Mouse (Mus musculus) MEL (cell line): Measurements from ENCODE around the gene Ostc. TPM values are rescaled to one million over a fixed set of nuclear protein-coding genes. Genes with fewer than 3 reads are reported as not detected.

Experiments
- DNase-seq: peaks from one replicate; pipeline ENCODE4 v3.0.0; 2011; ENCODE audit warnings: low read depth, low spot score
- H3K27ac ChIP-seq: 2 replicates; pipeline ENCODE4 v1.5.1; 2012; ENCODE audit warnings: low read depth, mild to moderate bottlenecking, control low read depth, low read length, moderate library complexity; ENCODE audit not compliant: control insufficient read depth
- H3K27me3 ChIP-seq, 2 experiments: fragments of 150-350 bp in 1 of 2; sonication (generic) in 1 of 2; 2 replicates each; pipeline ENCODE4 v1.6.1; 2012; ENCODE audit warnings: low read length in 2 of 2, mild to moderate bottlenecking in 2 of 2, improper control_type of control experiment in 1 of 2, moderate library complexity in 1 of 2; ENCODE audit not compliant: insufficient read depth in 2 of 2, control insufficient read depth in 1 of 2
- H3K36me3 ChIP-seq, 2 experiments: 2 replicates each; pipeline ENCODE4 v1.6.1; 2012 to 2014; ENCODE audit warnings: low read length in 2 of 2, improper control_type of control experiment in 1 of 2, inconsistent platforms in 1 of 2, mild to moderate bottlenecking in 1 of 2; ENCODE audit not compliant: insufficient read depth in 2 of 2, control insufficient read depth in 1 of 2
- H3K4me1 ChIP-seq, 2 experiments: fragments of 150-350 bp in 1 of 2; sonication (generic) in 1 of 2; 2 replicates each; pipeline ENCODE4 v1.6.1; 2012; ENCODE audit warnings: low read length in 2 of 2, improper control_type of control experiment in 1 of 2, mild to moderate bottlenecking in 1 of 2; ENCODE audit not compliant: insufficient read depth in 2 of 2, control insufficient read depth in 1 of 2
- H3K4me3 ChIP-seq, 2 experiments: fragments of 150-350 bp in 1 of 2; sonication (generic) in 1 of 2; 2 replicates each; pipeline ENCODE4 v1.5.1; 2012; ENCODE audit warnings: low read depth in 2 of 2, low read length in 2 of 2, mild to moderate bottlenecking in 2 of 2, moderate library complexity in 2 of 2, control low read depth in 1 of 2, improper control_type of control experiment in 1 of 2; ENCODE audit not compliant: control insufficient read depth in 1 of 2, insufficient read depth in 1 of 2
- H3K79me2 ChIP-seq: 2 replicates; pipeline ENCODE4 v1.6.1; 2012; ENCODE audit warnings: mild to moderate bottlenecking, low read length, moderate library complexity; ENCODE audit not compliant: control insufficient read depth, poor library complexity, insufficient read depth
- H3K9ac ChIP-seq: 2 replicates; pipeline ENCODE4 v1.6.1; 2012; ENCODE audit warnings: low read depth, mild to moderate bottlenecking, control low read depth, low read length, moderate library complexity; ENCODE audit not compliant: control insufficient read depth, poor library complexity, severe bottlenecking
- H3K9me3 ChIP-seq: fragments of 150-350 bp; sonication (generic); replicated peaks from 2 replicates; pipeline ENCODE4 v1.6.1; 2012; ENCODE audit warnings: mild to moderate bottlenecking, low read length, improper control_type of control experiment, moderate library complexity; ENCODE audit not compliant: insufficient read depth
- BHLHE40 ChIP-seq: IDR thresholded peaks from 2 replicates; pipeline ENCODE4 v1.6.1; 2012; ENCODE audit warnings: low read depth, mild to moderate bottlenecking, inconsistent platforms, low read length, improper control_type of control experiment, borderline replicate concordance
- CHD1 ChIP-seq: IDR thresholded peaks from 2 replicates; pipeline ENCODE4 v1.6.1; 2012; ENCODE audit warnings: low read depth, mild to moderate bottlenecking, inconsistent platforms, low read length, improper control_type of control experiment
- CHD2 ChIP-seq: IDR thresholded peaks from 2 replicates; pipeline ENCODE4 v1.6.1; 2011; ENCODE audit warnings: low read length, improper control_type of control experiment
- EP300 ChIP-seq, 2 experiments: IDR thresholded peaks; 2 replicates each; pipeline ENCODE4 v1.6.1; 2011; ENCODE audit warnings: improper control_type of control experiment in 2 of 2, low read length in 2 of 2, low read depth in 1 of 2, mild to moderate bottlenecking in 1 of 2
- ETS1 ChIP-seq: IDR thresholded peaks from 2 replicates; pipeline ENCODE4 v1.6.1; 2012; ENCODE audit warnings: low read depth, mild to moderate bottlenecking, inconsistent platforms, low read length, improper control_type of control experiment, moderate library complexity
- GABPA ChIP-seq: IDR thresholded peaks from 2 replicates; pipeline ENCODE4 v1.6.1; 2012; ENCODE audit warnings: low read depth, mild to moderate bottlenecking, inconsistent platforms, low read length, improper control_type of control experiment, moderate library complexity
- GATA1 ChIP-seq: IDR thresholded peaks from 2 replicates; pipeline ENCODE4 v1.6.1; 2011; ENCODE audit warnings: low read depth, low read length, improper control_type of control experiment
- JUND ChIP-seq: IDR thresholded peaks from 2 replicates; pipeline ENCODE4 v1.6.1; 2011; ENCODE audit warnings: low read depth, mild to moderate bottlenecking, improper control_type of control experiment, low read length
- MAFK ChIP-seq: IDR thresholded peaks from 2 replicates; pipeline ENCODE4 v1.6.1; 2011; ENCODE audit warnings: low read depth, mild to moderate bottlenecking, low read length, improper control_type of control experiment, borderline replicate concordance
- MAZ ChIP-seq: IDR thresholded peaks from 2 replicates; pipeline ENCODE4 v1.6.1; 2012; ENCODE audit warnings: low read depth, mild to moderate bottlenecking, inconsistent platforms, low read length, improper control_type of control experiment
- MEF2A ChIP-seq: IDR thresholded peaks from 2 replicates; pipeline ENCODE4 v1.6.1; 2014; ENCODE audit warnings: low read depth, mild to moderate bottlenecking, inconsistent platforms, low read length, improper control_type of control experiment; ENCODE audit not compliant: poor library complexity, insufficient replicate concordance, severe bottlenecking; ENCODE audit errors: extremely low read depth
- MXI1 ChIP-seq: IDR thresholded peaks from 2 replicates; pipeline ENCODE4 v1.6.1; 2011; ENCODE audit warnings: mild to moderate bottlenecking, low read depth, low read length, improper control_type of control experiment
- MYC ChIP-seq: IDR thresholded peaks from 2 replicates; pipeline ENCODE4 v1.6.1; 2011; ENCODE audit warnings: low read depth, mild to moderate bottlenecking, low read length, improper control_type of control experiment, moderate library complexity
- NELFE ChIP-seq: IDR thresholded peaks from 2 replicates; pipeline ENCODE4 v1.6.1; 2011; ENCODE audit warnings: low read depth, low read length, improper control_type of control experiment
- NRF1 ChIP-seq: IDR thresholded peaks from 2 replicates; pipeline ENCODE4 v1.6.1; 2014; ENCODE audit warnings: low read depth, mild to moderate bottlenecking, inconsistent platforms, low read length, improper control_type of control experiment, moderate library complexity; ENCODE audit not compliant: poor library complexity, insufficient read depth, severe bottlenecking
- POLR2A ChIP-seq, 2 experiments: IDR thresholded peaks; 2 replicates each; pipeline ENCODE4 v1.6.1; 2011 to 2012; ENCODE audit warnings: low read length in 2 of 2, mild to moderate bottlenecking in 2 of 2, control low read depth in 1 of 2, improper control_type of control experiment in 1 of 2, low read depth in 1 of 2, moderate library complexity in 1 of 2; ENCODE audit not compliant: control insufficient read depth in 1 of 2, insufficient read depth in 1 of 2, poor library complexity in 1 of 2
- POLR2AphosphoS2 ChIP-seq: IDR thresholded peaks from 2 replicates; pipeline ENCODE4 v1.6.1; 2011; ENCODE audit warnings: low read length, improper control_type of control experiment
- RAD21 ChIP-seq: IDR thresholded peaks from 2 replicates; pipeline ENCODE4 v1.6.1; 2011; ENCODE audit warnings: mild to moderate bottlenecking, low read depth, low read length, improper control_type of control experiment
- RCOR1 ChIP-seq: IDR thresholded peaks from 2 replicates; pipeline ENCODE4 v1.6.1; 2012; ENCODE audit warnings: low read depth, mild to moderate bottlenecking, inconsistent platforms, low read length, improper control_type of control experiment
- SIN3A ChIP-seq: IDR thresholded peaks from 2 replicates; pipeline ENCODE4 v1.6.1; 2012; ENCODE audit warnings: low read length, improper control_type of control experiment, inconsistent platforms
- TBP ChIP-seq: IDR thresholded peaks from 2 replicates; pipeline ENCODE4 v1.8.0; 2011; ENCODE audit warnings: low read depth, low read length, improper control_type of control experiment
- TCF12 ChIP-seq: IDR thresholded peaks from 2 replicates; pipeline ENCODE4 v1.6.1; 2014; ENCODE audit warnings: low read depth, mild to moderate bottlenecking, inconsistent platforms, low read length, improper control_type of control experiment, moderate library complexity
- UBTF ChIP-seq: IDR thresholded peaks from 2 replicates; pipeline ENCODE4 v1.6.1; 2012; ENCODE audit warnings: low read depth, mild to moderate bottlenecking, inconsistent platforms, low read length, improper control_type of control experiment, moderate library complexity, borderline replicate concordance; ENCODE audit not compliant: insufficient read depth
- USF1 ChIP-seq: IDR thresholded peaks from 2 replicates; pipeline ENCODE4 v1.6.1; 2014; ENCODE audit warnings: low read depth, mild to moderate bottlenecking, inconsistent platforms, low read length, improper control_type of control experiment, moderate library complexity
- USF2 ChIP-seq, 2 experiments: IDR thresholded peaks; 2 replicates each; pipeline ENCODE4 v1.6.1; 2011 to 2012; ENCODE audit warnings: improper control_type of control experiment in 2 of 2, low read length in 2 of 2, borderline replicate concordance in 1 of 2, inconsistent platforms in 1 of 2, low read depth in 1 of 2, mild to moderate bottlenecking in 1 of 2; ENCODE audit not compliant: insufficient read depth in 1 of 2
- ZC3H11A ChIP-seq: IDR thresholded peaks from 2 replicates; pipeline ENCODE4 v1.6.1; 2012; ENCODE audit warnings: low read depth, mild to moderate bottlenecking, inconsistent platforms, low read length, improper control_type of control experiment
- polyA plus RNA-seq, 2 experiments: library from polyadenylated mRNA; stranded (reverse) in 1 of 2; unstranded in 1 of 2; fragments of >175 nt in 1 of 2; fragments of >200 nt in 1 of 2; gene quantifications; 2 replicates each; pipeline versions ENCODE4 v1.2.1 to v1.2.4; 2012; ENCODE audit warnings: low replicate concordance in 2 of 2, low read depth in 1 of 2; ENCODE audit not compliant: insufficient read length in 2 of 2, insufficient read depth in 1 of 2, missing spikeins in 1 of 2
- total RNA-seq: library from RNA; depleted of rRNA; stranded (reverse); fragments of 300-350 nt; gene quantifications from 2 replicates; pipeline ENCODE4 v1.2.3, GENCODE M21; 2012

The Ostc gene
- total and polyA plus RNA-seq, 3 experiments: 185 to 199 TPM; not detected in 1

DNA sequence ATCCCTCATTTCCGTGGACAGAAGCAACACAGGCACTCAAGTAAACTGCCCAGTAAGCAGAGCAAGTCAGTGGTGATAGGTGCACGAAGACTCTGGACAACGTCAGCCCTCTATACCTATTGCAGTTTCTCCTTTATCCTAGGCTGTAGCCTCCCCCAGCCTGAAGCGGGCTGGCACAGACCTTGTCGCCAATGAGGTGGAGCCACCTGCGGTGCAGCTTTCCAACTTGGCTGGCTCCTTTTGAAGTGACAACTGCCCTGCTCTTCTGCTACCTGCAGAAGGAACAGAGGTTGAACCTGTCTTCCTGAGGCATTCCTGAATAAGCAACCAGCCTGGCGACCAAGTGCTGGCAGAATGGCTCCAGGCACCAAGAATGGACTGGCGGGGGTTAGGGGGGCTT, 25.4 kb downstream of the Ostc start:
- Histone ChIP-seq H3K9me3 (no peaks in the 10 kb centered on the region), H3K4me3 (no peak overlapping the region)
- TF ChIP-seq BHLHE40: no peak
- TF ChIP-seq POLR2A (IDR thresholded peaks at IDR 0.05; ENCODE audit: control insufficient read depth in 1 of 2, insufficient read depth in 1 of 2, low read depth in 1 of 2, low read length in 2 of 2, poor library complexity in 1 of 2): no peak
- TF ChIP-seq USF2 (IDR thresholded peaks at IDR 0.05; ENCODE audit: borderline replicate concordance in 1 of 2, insufficient read depth in 1 of 2, low read depth in 1 of 2, low read length in 2 of 2): no peak
- no peak for TF ChIP-seq SIN3A
- TF ChIP-seq, all 39 proteins: peak for 0
- Histone ChIP-seq H3K27me3 (no peaks in the 10 kb centered on the region), H3K79me2 (no peaks in the 10 kb centered on the region), H3K27ac (no peak overlapping the region), H3K36me3 (no peaks in the 10 kb centered on the region), H3K4me1 (no peaks in the 10 kb centered on the region), H3K9ac (no peak overlapping the region)
- no peak for DNase-seq

DNA sequence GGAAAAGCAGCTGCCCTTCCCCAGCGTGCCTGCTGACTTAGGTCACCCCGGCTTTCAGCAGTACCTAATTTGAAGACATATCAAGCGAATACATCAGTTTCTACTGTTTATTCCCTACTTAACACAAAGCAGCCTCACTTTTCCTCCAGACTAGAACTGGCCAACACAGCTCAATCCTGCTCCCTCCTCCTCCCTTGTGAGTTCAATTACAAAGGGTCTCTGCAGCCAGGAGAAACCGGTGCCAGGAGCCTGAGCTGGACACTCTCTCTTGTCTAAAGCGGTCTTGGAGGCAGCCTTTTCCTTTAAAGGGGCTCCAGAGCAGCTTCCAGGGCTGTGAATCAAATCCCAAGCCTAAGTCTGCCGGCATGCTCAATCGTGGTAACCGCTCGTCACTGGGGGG, 27.1 kb downstream of the Ostc start:
- no peaks in the 10 kb centered on the region for H3K9me3 ChIP-seq
- no peak overlapping the region for H3K4me3 ChIP-seq
- H3K4me1 ChIP-seq: no peaks in the 10 kb centered on the region
- no peak for DNase-seq
- H3K27me3 ChIP-seq: no peaks in the 10 kb centered on the region
- no peaks in the 10 kb centered on the region for H3K36me3 ChIP-seq
- TF ChIP-seq CHD2 (no peak), RAD21 (no peak), NELFE (no peak), BHLHE40 (no peak), EP300 (IDR thresholded peaks at IDR 0.05; ENCODE audit: low read depth in 1 of 2, low read length in 2 of 2) (no peak), MXI1 (no peak), ZC3H11A (no peak), ETS1 (no peak)
- no peak overlapping the region for H3K27ac ChIP-seq
- no peak overlapping the region for H3K9ac ChIP-seq
- no peaks in the 10 kb centered on the region for H3K79me2 ChIP-seq

GRCm38 (mm10) chr3:130681226-130681625, 28.0 kb downstream of the Ostc start:
- Histone ChIP-seq H3K27ac (no peak overlapping the region), H3K27me3 (no peaks in the 10 kb centered on the region), H3K9ac (no peak overlapping the region), H3K4me1 (no peaks in the 10 kb centered on the region), H3K9me3 (no peaks in the 10 kb centered on the region), H3K79me2 (no peaks in the 10 kb centered on the region), H3K4me3 (no peak overlapping the region), H3K36me3 (no peaks in the 10 kb centered on the region)
- TF ChIP-seq MAFK (no peak), GABPA (no peak), CHD1 (no peak), POLR2AphosphoS2 (no peak), EP300 (IDR thresholded peaks at IDR 0.05; ENCODE audit: low read depth in 1 of 2, low read length in 2 of 2) (no peak), TCF12 (no peak), JUND (no peak), USF1 (no peak), MEF2A (no peak), ETS1 (no peak), MYC (no peak), UBTF (no peak), RCOR1 (no peak), NRF1 (no peak), MAZ (no peak), TBP (no peak), NELFE (no peak), ZC3H11A (no peak), POLR2A (IDR thresholded peaks at IDR 0.05; ENCODE audit: control insufficient read depth in 1 of 2, insufficient read depth in 1 of 2, low read depth in 1 of 2, low read length in 2 of 2, poor library complexity in 1 of 2) (no peak), GATA1 (no peak)
- DNase-seq: no peak
